Mouse (Mus musculus) right cerebral cortex, postnatal 25 days (tissue): ENCODE measurements around the gene Mrps14.

ENCODE experiments used
- DNase-seq: peaks from one replicate; pipeline ENCODE4 v3.0.0; 2022

Gene Mrps14

DNA sequence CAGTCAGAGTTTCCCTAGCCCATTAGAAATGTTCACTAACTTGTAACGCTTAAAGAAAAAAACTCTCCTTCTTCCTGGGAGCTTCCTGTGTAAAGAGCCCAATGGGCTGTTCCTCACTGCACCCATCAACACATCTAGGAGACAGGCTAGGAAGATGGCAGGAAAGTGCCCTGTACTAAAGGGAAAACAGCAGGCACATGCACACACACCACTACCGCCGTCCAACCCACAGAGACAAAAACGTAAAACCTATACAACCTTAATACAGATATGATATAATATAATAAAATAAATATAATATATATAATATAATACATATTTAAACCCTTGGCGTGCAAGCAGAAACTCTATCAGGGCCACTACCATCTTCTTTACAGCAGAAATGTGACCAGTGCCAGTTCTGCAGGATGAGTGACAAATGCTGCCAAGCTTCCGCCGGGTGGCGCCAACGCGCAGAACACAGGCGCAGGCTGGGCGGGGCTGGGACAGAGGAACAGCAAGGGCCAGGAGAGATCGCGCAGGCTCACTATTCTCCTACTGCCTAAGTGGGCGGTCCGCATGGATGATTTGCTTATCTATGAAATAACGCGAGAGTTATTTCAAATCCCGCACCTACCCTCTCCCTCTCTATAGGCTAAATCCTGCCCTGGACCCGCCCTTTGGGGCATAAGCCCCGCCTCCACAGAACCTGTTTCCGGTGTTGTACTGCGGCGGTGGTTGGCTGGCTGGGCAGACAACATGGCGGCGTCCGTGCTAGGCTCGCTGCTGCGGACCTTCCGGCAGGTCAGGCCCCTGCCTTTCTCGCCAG is at the start of gene Mrps14:
Gene Mrps14, plus strand, starts transcription at position 687 of the 808 bp plus-strand sequence.
- peak; percentile 97 for DNase-seq

DNA sequence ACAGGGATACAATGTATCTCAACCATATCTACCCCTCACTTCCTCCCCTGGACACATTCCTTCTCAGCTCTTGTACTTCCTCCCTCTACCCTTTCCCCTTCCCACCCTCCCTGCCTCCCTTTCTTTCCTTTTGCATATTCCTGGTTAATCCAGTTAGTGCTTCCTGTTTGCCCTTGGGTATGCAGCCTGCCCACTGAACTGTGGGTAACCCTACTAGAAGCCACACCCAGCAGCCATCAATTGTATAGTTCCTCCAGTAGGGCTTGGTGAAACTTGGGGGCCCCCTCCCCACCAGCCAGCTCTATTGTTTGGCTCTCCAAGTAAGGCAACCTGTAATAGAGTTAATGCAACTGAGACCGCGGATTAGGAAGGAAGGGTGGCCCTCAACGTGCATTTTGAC is 49.4 kb upstream of the Mrps14 start:
- no peak for DNase-seq

DNA sequence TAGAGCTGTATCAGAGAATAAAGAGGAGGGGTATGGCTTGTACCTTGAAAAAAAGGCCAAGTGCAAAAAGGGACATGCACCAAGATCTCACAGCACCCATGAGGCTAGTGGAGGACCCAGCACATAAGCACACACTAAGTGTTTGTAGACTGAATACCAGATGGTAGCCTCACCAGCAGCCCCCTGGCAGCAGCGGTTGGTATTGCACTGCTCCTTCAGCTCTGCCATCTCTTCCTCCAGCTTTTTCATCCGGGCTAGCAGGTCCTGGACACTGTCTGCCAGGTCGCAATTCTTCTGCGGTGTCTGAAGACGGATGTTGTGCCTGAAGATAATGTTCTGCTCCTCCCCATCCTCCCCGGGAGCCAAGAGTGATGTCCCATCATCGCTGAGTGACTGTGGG is 47.7 kb upstream of the Mrps14 start:
- DNase-seq: no peak

DNA sequence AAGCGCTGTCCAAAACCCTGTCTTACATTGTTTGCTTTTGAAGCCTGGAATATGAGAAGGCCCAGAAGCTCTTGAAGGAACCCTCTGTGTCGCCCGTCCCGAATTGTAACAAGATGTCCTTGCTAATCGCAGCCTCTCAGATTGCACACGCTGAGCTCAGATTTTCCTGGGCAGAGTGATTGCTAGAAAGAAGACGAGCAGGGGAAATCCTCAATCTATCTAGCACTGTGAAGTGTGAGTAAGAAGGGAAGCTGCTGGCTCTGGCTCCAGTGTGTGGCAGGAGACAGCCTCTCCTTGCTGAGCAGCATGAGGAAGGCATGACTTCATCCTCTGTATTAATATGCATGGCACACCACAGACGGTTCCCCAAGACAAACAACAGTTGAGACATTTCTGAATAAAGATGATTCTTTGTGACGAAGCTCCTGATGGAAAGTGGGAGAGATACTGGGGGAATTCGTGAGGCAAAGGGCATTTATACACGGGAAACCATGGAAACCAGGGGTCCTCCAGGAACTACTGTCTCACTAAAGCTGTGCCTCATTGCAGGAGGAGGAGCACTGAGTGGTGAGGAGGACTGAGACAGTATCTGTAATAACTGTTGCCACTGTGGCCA is 45.6 kb upstream of the Mrps14 start:
- peak; percentile 35 for DNase-seq

DNA sequence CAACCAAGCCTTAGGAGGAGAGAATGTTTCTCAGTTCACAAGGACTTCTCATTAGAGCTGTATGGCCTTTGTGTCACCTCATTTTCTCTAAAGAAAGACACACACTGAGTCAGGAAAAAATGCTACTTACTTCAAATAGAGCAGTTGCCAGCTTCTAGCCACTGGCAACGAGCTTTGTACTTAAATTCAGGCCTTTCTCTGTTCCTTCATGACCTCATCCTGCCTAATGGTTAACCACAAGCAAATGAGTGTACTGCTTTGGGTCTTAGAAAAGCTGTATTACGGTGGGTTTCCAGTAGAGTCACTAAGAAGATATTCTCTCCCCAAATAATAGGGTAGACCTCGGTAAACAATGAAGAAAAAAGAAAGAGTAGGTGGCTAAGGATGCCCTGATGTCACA is 44.3 kb upstream of the Mrps14 start:
- DNase-seq: no peak

DNA sequence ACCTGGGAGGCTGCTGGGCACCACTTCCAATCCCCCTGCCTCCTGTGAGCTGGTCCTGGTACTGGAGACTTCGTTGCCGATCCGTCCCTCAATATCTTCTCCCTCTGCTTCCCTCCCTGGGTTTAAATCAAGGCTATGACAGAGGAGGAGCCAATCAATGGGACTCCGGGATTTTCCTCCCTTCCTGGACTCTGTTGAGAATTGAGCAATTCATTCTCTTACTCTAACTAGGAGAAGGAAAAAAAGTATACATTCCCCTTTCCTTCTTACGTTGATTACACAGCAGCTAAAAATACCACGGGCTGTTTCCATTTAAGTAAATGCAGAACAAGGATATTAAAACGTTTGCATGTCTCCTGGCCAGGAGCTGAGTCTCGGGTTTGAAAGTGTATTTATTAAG is 41.5 kb upstream of the Mrps14 start, which contains the start of gene Tnn:
Gene Tnn, minus strand, starts transcription at position 101 of the 400 bp plus-strand sequence.
- DNase-seq: no peak

DNA sequence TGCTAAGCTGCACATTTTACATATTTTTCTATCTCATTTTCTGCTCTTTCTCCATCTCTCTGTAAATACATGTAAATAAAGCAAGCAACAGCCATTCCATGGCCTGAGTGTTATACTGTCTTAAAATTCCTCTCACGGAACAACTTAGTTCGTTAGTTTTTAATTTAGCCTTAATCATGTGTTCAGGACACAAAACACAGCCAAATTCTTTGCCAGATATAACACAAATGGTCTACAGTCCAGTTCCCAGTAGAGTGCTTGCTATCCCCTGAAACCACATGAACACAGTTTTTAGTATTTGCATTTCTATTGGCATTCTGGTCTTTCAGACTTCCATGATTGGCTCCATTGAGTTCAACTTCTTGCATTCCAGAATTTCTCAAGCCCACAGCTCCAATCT is 36.8 kb upstream of the Mrps14 start:
- DNase-seq: no peak

DNA sequence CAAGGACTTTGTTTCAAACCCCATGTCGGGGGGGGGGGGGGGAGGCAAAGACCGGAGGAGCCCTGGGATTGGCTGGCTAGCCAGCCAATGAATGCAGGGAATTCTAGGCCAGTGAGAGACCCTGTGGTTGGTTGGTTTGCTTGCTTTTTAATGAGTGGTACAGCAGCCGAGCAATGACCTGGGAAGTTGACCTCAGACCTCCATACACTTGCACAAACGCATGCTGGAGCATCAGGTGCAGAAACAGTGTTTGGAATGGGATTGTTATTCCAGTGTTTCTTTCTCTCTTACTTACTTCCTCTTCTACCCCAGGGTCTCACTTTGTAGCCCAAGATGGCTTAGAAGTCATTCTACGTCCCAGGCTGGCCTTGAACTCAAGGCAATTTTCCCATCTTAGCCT is 28.4 kb upstream of the Mrps14 start:
- no peak for DNase-seq

DNA sequence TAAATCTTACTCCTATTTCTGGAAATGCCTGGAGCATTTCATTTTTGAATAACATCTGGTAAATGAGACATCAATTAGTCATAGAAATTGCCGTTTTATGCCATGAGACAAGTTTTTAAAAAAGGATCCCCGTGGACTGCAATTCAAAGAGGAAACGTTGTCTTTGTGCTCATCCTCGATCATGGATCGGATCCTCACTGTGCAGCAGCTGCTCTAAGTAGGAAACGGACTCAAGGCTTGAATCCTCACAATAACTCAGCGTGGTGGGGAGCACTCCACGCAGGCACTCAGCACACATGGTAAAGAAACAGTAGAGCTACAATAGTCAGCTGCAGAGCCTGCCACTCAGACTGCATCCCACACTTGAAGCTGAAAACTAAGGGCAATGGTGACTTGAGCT is 18.1 kb upstream of the Mrps14 start:
- DNase-seq: no peak

DNA sequence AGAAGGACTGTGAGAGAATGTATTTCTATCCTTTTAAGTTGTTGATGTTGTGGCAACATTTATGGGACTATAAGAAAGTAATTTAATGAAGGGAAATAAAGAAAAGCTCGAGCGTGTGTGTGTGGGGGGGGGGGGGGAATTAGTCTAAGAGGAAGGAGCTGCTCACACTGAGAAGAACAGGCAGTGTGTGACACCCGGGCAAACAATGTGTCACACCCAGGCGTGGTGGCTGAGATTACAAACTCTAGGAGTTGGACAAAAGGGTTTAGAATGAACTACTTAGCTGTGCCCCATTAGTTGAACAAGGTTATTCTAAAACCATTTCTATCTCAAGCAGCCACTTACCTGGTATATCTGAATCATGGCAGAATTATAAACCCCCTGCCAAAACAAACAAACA is 13.8 kb upstream of the Mrps14 start:
- no peak for DNase-seq

DNA sequence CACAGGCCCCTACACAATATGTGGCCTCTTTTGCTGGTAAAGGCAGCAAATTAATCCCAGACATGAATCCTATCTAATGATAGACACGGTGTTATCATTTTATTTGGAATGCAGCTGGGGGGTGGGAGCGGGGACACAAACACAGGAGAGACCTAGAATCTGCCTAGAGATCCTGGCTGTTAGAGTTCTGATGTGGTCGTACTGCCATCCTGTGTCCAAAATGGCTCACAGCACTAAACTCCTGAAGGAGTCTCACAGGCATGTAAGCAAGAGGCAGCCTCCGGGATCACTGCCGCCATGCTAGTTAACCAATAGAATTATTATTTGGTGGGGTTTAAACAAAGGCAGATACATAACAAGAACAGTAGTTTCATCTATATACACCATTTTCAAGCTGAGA is 10.5 kb upstream of the Mrps14 start:
- peak; percentile 46 for DNase-seq

DNA sequence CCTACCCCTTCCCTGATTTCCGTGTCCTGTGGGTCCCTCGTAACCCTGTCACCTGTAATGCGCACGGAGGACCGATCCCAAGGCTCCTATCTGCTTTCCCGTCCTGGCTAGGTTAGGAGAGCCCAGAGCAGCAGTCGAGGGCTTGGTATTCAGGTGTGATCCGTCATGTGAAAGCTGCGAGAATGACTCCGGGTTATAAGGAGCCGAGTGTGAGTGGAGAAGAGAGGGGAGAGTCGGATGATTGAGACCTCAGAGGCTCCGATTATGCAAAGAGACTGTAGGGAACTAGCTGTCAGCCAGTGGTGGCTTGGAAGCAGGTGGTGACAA is 285 bp downstream of the Mrps14 start:
- no peak for DNase-seq

DNA sequence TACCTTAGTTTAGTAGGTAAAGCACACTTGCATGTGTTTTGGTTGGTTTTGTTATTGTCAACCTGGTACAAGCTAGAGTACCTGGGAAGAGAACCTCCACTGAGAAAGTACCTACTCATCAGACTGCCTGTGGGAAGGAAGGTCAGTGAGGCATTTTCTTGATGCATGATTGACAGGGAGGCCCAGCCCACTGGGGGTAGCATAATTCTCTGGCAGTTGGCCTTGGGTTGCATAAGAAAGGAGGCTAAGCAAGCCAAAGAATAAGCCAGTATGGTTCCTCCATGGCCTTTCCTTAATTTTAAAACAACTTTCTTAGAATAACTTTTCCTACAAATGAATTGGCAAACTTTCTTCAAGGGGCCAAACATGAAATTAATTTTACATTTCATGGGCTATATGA is 10.5 kb downstream of the Mrps14 start:
- DNase-seq: no peak

DNA sequence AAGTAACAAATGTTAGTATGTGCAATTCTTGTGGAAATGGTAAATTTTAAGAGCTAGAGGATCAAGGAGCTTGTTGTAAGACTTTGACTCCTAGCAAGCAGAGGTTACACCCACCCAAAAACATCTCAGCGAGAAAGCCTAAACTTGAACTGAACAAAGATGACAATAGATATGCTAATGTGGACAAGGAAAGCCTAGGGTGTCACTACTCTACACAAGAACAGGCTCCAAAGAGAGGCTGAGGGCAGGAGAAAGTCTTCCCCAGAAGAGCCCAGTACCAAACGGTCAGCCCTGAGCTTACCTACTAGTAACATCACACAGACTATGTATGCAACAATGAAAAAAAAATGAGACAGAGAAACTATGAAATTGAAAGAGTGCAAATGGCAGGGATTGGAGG is 14.8 kb downstream of the Mrps14 start:
- no peak for DNase-seq

DNA sequence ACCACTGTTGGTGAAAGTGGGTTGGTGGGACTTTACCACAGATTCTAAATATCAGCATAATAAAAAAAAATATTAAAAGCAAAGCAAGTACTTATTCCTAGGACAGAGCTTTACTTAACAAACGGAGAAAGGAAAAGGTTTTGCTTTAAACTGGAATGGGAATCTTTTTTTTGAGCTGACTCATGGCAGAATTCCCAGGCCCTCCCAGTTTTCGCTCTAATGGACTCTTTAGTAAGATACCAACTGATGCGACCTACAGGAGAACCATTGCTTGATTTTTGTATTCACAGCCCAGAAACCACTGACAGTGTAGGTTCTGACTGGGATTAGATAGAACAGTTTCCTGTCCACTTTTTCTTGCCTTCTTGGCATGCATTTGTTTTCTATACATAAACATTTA is 15.6 kb downstream of the Mrps14 start:
- DNase-seq: no peak

DNA sequence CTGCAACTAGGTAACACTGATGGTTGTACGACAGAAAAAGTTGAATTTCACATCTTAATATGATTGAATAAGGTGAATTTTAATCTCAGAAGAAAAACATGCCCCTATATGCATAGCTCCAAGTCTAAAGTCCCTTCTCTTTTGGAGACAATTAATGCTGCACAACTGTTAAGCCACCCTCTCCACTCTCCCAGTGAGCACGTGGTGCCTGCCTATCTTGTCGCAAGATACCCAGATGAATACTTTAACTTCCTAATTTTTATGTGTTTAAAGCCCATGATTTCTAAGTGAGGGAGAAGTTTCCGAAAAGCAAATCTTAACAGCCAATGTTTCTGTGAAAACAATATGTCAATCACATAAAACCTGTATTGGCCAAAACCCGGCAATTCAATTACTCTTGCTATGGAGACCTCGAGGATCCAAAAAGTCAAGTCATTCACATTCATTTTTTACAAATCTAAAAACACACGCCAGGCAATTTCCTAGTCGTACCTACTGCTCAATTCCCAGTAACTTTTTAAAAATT is 16.6 kb downstream of the Mrps14 start:
- no peak for DNase-seq

DNA sequence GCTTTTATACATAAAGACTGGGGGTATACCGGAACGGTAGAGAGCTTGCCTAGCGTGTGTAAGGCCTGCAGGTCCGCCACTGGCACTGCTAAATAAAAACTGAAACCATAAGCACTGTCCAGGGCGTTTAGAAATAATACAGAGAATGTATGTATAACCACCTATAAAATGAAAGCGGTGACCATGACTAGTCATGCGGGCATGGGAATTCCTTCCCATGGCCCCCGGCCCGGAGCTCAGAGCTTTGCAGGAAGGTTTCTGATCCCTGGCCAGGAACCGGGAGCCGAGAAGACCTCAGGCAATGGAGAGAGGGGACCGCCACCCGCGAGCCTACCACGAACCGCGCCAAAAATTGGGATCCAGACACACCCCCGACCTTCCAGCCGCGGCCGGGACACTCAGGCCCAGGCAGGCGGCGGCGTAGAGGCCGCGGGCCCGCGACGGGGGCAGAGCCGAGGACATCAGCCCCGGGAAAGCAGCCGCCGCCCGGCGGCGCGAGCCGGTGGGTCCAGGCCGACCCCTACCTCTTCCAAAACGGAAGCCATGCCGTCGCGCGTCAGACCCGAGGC is 17.2 kb downstream of the Mrps14 start:
- no peak for DNase-seq

DNA sequence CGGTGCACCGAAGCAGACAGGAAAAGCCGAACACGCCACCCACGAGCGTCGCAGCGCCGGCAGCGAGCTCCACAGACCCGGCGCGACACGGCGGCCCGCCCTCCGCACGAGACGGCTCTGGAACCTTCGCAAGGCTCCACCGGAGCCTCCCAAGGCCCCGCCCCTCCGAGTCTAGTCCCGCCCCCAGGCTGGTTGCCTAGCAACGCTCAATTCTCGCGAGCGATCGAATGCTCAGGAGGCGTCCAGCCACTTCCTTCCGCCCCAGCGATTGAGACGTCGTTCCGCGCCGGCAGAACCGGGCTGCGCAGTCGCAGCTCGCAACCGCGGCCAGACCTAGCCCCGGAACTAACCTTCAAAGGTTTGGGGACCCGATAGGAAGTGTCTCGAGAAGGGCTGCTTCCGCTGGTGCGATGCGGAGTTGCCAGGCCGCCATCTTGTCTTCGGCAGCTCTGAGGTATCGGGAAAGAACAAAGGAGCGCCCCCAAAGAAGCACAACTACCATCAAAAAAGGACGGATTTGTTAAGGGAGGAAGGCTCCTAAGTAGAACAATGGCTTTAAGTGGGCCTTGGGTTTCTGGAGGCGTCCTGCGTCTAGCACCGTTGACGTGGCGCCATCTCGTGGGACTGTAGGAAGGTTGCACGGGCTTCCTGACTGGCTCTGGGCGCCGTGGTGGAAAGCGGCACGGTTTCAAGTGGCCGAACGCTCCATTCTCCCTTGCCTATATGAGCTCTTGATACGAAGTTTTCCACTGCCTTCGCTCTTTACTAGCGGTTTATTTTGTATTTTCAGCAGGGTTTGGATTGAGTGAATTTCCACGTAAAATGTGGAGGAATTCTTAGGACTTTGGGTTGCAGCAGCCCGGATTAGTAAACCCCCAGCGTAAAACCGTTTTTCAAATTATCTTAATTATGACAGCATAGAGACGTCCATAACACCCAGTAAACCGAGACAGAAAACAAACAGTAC is 18.0 kb downstream of the Mrps14 start, which contains the start of gene Cacybp:
Gene Cacybp, minus strand, starts transcription at position 173 of the 967 bp plus-strand sequence.
- peak; percentile 100 for DNase-seq

DNA sequence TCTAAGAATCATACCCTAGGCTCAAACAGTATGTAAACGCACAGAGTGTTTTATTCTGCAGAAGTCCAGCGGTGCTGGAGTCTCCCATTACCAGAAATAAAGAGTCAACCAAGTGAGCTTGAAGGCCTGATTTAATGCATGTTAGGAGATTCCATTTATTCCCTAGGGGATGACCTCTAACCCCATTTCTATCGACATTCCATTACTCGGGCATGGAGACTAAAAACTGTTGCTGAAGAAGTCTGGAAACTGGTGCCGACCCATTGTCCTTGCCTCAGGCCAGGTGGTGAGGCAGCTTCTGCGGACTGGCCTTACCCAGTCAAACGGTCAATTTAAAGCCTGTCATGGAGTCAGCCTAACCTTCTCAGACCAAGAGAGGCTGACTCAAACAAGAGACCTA is 19.2 kb downstream of the Mrps14 start:
- no peak for DNase-seq

DNA sequence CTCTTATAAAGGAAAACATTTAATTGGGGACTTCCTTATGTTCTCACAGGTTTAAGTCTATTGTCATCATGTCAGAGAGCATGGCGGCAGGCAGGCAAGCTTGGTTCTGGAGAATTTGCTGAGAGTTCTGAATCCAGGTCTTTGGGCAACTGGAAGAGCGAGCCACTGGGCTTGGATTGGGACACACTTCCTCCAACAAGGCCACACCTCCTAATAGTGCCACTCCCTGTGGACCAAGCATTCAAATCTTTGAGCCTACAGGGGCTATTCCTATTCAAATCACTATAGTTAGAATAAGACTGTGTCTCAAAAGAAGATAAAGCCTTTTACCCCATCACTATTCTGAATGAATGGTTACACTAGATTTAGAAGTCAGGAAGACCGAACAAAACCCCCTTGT is 22.9 kb downstream of the Mrps14 start:
- DNase-seq: no peak

DNA sequence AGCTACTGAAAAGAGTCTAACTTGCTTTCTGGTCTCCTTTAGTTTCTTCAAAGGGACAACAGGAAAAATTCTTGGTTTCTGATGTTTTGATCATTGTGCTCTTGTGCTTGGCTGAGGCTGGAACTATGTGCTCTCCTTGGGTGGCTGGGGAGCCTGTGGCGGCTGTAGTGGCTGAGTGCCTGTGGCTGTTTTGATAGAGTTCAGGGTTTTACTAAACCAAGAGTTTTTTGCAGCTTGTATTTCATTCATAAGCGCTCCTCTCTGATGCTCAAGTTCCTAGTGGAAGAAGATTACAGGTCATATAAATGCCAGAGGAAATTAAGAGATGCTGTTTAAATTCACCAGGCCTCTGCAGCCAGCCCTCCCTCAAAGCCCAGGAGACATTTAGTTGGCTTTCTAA is 29.1 kb downstream of the Mrps14 start:
- DNase-seq: no peak

DNA sequence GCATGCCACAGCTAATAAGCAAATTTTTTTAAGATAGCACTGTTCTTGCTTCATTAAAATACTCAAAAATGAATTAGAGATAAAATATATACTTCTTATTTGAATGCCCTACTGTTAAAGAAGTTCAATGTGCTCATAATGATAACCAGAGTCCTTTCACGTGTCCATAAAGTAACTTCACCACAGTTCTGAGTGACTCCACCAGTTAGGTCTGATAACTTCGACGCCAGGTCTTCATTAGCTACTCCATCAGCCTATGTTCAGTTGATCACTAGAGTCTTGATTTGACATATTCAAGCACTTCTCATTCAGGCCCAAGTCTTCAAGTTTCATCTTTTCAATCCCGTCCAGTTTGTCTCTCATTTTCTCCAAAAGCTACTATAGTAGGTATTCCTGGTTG is 32.2 kb downstream of the Mrps14 start:
- no peak for DNase-seq

DNA sequence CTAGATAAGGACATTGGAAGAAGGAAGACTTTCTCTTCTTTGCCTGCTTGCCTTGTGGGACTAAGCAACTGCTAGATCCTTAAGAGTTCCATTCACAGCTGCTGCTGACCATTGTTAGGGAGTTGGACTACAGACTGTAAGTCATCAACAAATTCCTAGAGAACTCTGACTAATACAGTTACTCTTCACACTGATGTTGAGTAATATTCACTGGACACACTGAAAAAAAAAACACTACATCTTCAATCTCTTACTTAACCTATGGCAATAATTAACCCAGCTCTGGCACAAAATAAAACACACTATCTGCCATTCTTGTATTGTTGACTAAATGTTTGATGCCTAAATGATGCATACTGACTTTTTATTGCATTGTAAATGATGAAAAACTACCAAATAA is 32.8 kb downstream of the Mrps14 start:
- no peak for DNase-seq
